Mouse (Mus musculus) megakaryocyte-erythroid progenitor cell, adult 5-6 weeks (primary cell): Measurements from ENCODE around the gene Anpep. TPM values are rescaled to one million over a fixed set of nuclear protein-coding genes. Genes with fewer than 3 reads are reported as not detected.

Source experiments
- ATAC-seq: replicated peaks from 2 replicates; pipeline ENCODE4 v1.8.0; 2016; ENCODE audit warnings: mild to moderate bottlenecking, inconsistent platforms; ENCODE audit not compliant: severe bottlenecking, poor library complexity, low FRiP score, low TSS enrichment
- total RNA-seq, 2 experiments: library from RNA; stranded (forward) in 1 of 2; stranded (reverse) in 1 of 2; fragments of 200-1000, 215-1000 nt in 1 of 2; fragments of >200 nt in 1 of 2; fragmentation: Nextera tagmentation in 1 of 2; gene quantifications; 2 replicates each; pipeline ENCODE4 v1.2.3; 2014 to 2017

Gene Anpep
- total RNA-seq, 2 experiments from 2014 or later: not detected

DNA sequence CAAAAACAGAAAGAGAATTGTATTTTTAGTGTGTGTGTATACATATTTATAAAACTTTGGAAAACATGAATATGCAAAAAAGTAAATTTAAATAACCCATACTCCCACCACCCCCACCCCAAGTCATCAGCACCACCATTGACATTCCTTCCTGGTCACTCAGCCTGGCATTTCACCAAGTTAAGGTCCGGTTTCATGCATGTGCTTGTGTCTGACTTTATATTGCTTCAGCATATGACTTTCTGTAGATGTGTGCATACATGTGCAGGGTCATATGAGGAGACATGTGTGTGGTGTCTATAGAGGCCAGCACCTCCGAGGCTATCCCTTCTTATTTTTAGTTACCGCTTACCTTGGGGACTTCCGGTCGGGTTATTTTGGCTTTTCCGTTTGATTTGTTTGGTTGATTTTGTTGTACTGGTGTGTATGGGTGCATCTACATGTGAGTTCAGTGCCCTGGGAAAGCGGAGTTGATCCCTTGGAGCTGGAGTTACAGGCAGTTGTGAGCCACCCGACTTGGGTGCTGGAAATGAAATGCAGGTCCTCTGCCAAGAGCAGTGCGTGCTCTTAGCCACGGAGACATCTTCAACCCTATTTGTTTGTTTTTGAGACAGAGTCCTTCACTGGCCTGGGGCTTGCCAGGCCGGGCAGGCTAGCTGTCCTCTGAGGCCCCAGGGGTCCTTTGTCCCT, 78.9 kb downstream of the Anpep start:
- ATAC-seq: no peak

DNA sequence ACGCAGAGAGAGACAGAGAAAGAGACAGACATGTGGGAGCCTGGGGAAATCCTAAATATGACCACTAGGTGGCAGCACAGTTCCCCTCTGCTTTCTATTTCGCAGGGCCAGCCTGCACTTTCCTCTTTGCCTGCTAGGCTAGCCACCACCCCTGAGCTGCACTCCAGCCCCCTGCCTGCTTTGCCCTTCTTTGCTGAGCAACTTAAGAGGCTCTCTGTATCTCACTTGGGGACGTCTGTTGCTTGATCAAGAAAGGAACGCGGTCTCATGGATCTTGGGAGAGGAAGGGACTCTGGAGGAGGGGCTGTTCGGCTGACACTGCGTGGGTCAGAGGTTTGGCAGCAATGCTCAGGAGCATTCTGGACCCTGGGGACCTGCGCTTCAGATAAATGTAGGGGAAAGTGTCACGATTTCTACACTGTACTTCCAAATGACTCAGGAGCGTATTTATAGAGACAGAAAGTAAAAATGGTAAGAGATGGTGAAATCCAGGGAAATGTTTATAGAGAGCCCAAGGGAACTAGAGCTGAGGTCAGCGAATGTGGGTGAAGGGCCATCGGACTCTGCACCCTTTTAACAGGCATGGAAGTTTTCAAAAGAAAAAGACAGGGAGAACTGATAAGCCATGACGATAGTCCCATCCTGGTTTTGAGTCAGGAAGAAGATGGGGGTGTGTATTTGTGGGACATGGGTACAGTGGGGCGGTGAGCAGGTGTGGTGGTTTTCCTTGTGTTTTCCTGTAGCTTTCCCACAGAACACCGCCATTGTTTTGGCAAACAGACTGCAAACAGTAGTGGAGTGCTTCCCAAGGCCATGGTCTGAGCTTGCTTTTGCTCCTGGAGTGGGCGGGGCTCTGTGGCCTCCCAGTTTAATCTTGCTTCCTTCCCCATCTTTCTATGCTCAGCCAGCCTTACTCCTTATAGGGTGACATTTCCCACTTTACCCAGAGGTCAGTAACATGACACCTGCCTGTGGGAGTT, 79.9 kb downstream of the Anpep start:
- ATAC-seq: peak; percentile 90

Other genes starting within 250 kb of the Anpep start
- not detected in 2 replicates for gene Rhcg, start 243.4 kb downstream of the Anpep start, total RNA-seq (2014; fragmentation: Nextera tagmentation)
- not detected in 2 replicates for gene Rhcg, start 243.4 kb downstream of the Anpep start, total RNA-seq (2017)
- gene Ticrr, start 200.9 kb downstream of the Anpep start, total RNA-seq (2014; fragmentation: Nextera tagmentation): 29.0 and 29.8 TPM in 2 replicates
- gene Ticrr, start 200.9 kb downstream of the Anpep start, total RNA-seq (2017): 12.2 and 16.8 TPM in 2 replicates
- 0.28 and 0.79 TPM in 2 replicates for gene Kif7, start 145.3 kb downstream of the Anpep start, total RNA-seq (2014; fragmentation: Nextera tagmentation)
- 1.8 and 2.5 TPM in 2 replicates for gene Kif7, start 145.3 kb downstream of the Anpep start, total RNA-seq (2017)
- gene Plin1, start 128.2 kb downstream of the Anpep start, total RNA-seq (2014; fragmentation: Nextera tagmentation): not detected in 2 replicates
- not detected in 2 replicates for gene Plin1, start 128.2 kb downstream of the Anpep start, total RNA-seq (2017)
- 5.4 and 8.6 TPM in 2 replicates for gene Pex11a, start 117.9 kb downstream of the Anpep start, total RNA-seq (2014; fragmentation: Nextera tagmentation)
- gene Pex11a, start 117.9 kb downstream of the Anpep start, total RNA-seq (2017): 4.6 and 6.0 TPM in 2 replicates
- gene Wdr93, start 117.9 kb downstream of the Anpep start, total RNA-seq (2014; fragmentation: Nextera tagmentation): not detected in 2 replicates
- not detected in 2 replicates for gene Wdr93, start 117.9 kb downstream of the Anpep start, total RNA-seq (2017)
- gene Mesp1, start 67.3 kb downstream of the Anpep start, total RNA-seq (2014; fragmentation: Nextera tagmentation): not detected in 2 replicates
- not detected in 2 replicates for gene Mesp1, start 67.3 kb downstream of the Anpep start, total RNA-seq (2017)
- gene Mesp2, start 50.3 kb downstream of the Anpep start, total RNA-seq (2014; fragmentation: Nextera tagmentation): not detected in 2 replicates
- gene Mesp2, start 50.3 kb downstream of the Anpep start, total RNA-seq (2017): 1.2 TPM in 1 of 2 replicates, not detected in the other
- 20.0 and 22.4 TPM in 2 replicates for gene Ap3s2, start 59.6 kb upstream of the Anpep start, total RNA-seq (2014; fragmentation: Nextera tagmentation)
- 6.5 and 9.5 TPM in 2 replicates for gene Ap3s2, start 59.6 kb upstream of the Anpep start, total RNA-seq (2017)
- not detected in 2 replicates for gene Arpin, start 74.3 kb upstream of the Anpep start, total RNA-seq (2014; fragmentation: Nextera tagmentation)
- 0.28 TPM in 1 of 2 replicates, not detected in the other for gene Arpin, start 74.3 kb upstream of the Anpep start, total RNA-seq (2017)
- gene Zfp710, start 163.8 kb upstream of the Anpep start, total RNA-seq (2014; fragmentation: Nextera tagmentation): 7.1 and 9.0 TPM in 2 replicates
- 6.2 and 10.3 TPM in 2 replicates for gene Zfp710, start 163.8 kb upstream of the Anpep start, total RNA-seq (2017)